Mouse (Mus musculus) right cerebral cortex, postnatal 10 days (tissue): ENCODE data around the gene Sash3.
A peak's percentile ranks its signal among the peaks of the same experiment; 100 is the strongest.

Source experiments
- DNase-seq, 2 experiments: peaks; one replicate each; pipeline ENCODE4 v3.0.0; 2021; ENCODE audit warnings: low spot score in 2 of 2

Sash3 gene

GRCm38 (mm10) chrX:48146262-48146661, at the start of gene Sash3:
TSS of gene Sash3 (plus strand) at chrX:48146436.
- DNase-seq: peak in 1 of 2 experiments; percentile 31

GRCm38 (mm10) chrX:48096580-48096979, 49.7 kb upstream of the Sash3 start:
- no peak for DNase-seq

- DNase-seq: no peak
Measured at GRCm38 (mm10) chrX:48098470-48099129, 47.6 kb upstream of the Sash3 start.

- peak in 1 of 2 experiments; percentile 26 for DNase-seq
Measured at GRCm38 (mm10) chrX:48099871-48100270, 46.4 kb upstream of the Sash3 start.

GRCm38 (mm10) chrX:48103256-48103655, 43.0 kb upstream of the Sash3 start:
- no peak for DNase-seq

- DNase-seq: peak in 1 of 2 experiments; percentile 27
Measured at GRCm38 (mm10) chrX:48104736-48105441, 41.3 kb upstream of the Sash3 start.

- DNase-seq: no peak
Measured at GRCm38 (mm10) chrX:48106226-48106625, 40.0 kb upstream of the Sash3 start.

- no peak for DNase-seq
Measured at GRCm38 (mm10) chrX:48108394-48109315, 37.6 kb upstream of the Sash3 start, which contains the start of gene Xpnpep2. TSS of gene Xpnpep2 (plus strand) at chrX:48108725.

- DNase-seq: no peak
Measured at GRCm38 (mm10) chrX:48109316-48109655, 37.0 kb upstream of the Sash3 start.

GRCm38 (mm10) chrX:48119294-48119693, 26.9 kb upstream of the Sash3 start:
- no peak for DNase-seq

GRCm38 (mm10) chrX:48124132-48125071, 21.8 kb upstream of the Sash3 start:
- DNase-seq: peak; percentile 26 to 62

GRCm38 (mm10) chrX:48126903-48127476, 19.2 kb upstream of the Sash3 start:
- no peak for DNase-seq

GRCm38 (mm10) chrX:48127502-48128218, 18.6 kb upstream of the Sash3 start:
- DNase-seq: no peak

- DNase-seq: no peak
Measured at GRCm38 (mm10) chrX:48129167-48129566, 17.1 kb upstream of the Sash3 start.

- no peak for DNase-seq
Measured at GRCm38 (mm10) chrX:48136935-48137334, 9.3 kb upstream of the Sash3 start.

- no peak for DNase-seq
Measured at GRCm38 (mm10) chrX:48138011-48138410, 8.2 kb upstream of the Sash3 start.

- DNase-seq: no peak
Measured at GRCm38 (mm10) chrX:48138539-48139275, 7.5 kb upstream of the Sash3 start.

GRCm38 (mm10) chrX:48139368-48140285, 6.6 kb upstream of the Sash3 start:
- no peak for DNase-seq
